Mouse (Mus musculus) ES-E14 (cell line): ENCODE results near the gene Gm36028.

Experiments used
- HCFC1 ChIP-seq: IDR thresholded peaks from 2 replicates; pipeline ENCODE4 v1.6.1; 2012; ENCODE audit warnings: low read length, inconsistent platforms, borderline replicate concordance; ENCODE audit not compliant: insufficient read depth
- MAFK ChIP-seq: IDR thresholded peaks from 2 replicates; pipeline ENCODE4 v1.6.1; 2014; ENCODE audit warnings: mild to moderate bottlenecking, low read depth, low read length, inconsistent platforms; ENCODE audit not compliant: insufficient read depth

DNA sequence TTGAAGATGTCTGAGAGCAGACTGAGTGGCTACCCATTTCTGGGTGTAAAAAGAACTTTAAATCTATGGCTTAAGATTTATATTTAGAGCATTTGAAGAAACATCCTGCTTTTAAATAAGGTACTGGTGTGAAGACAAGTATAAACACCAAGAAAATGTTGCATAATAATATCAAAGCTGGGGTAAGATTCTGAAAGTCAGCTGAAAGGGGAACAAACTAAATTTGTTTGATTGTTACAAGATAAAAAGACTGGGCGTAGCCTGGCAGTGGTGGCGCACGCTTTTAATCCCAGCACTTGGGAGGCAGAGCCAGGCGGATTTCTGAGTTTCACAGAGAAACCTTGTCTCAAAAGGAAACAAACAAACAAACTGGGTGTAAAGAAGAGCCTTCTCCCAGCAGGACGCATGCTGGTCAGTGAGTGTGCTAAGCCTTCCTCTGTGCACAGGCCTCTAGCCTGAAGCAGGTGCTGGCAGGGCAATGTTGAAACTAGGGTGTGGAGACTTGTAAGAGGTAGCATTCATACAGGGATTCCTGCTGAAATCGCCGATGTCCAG is 18.1 kb upstream of the Gm36028 start:
- TF ChIP-seq HCFC1 (no peak), MAFK (no peak)
